In genomic region chr1:92831188-92832001, GRCm38 (mm10) we compare ENCODE assay signal across 8 mouse cellular contexts. TPM values are rescaled to one million over a fixed set of nuclear protein-coding genes. Genes with fewer than 3 reads are reported as not detected.
DNase-seq lines count a peak whose midpoint lies in the region; ATAC-seq and TF ChIP-seq lines count a peak whose summit lies in the region.

Gpc1 (plus strand) TSS chr1:92831645.

- H3K27me3 ChIP-seq in forebrain, embryonic 10.5 days (ENCODE audit: poor library complexity, severe bottlenecking) = peaks cover 33% of the 10 kb centered on the region
- peaks cover 85% of the 10 kb centered on the region for H3K27me3 ChIP-seq in heart, embryonic 13.5 days (replicated peaks)
- peaks cover 45% of the 10 kb centered on the region for H3K27me3 ChIP-seq in liver, embryonic 11.5 days (replicated peaks; ENCODE audit: control insufficient read depth, insufficient read depth, low read length)
- H3K27me3 ChIP-seq in stomach, embryonic 15.5 days (replicated peaks) = peaks cover 10% of the 10 kb centered on the region; the same call in 1 of the 2 replicates

- H3K4me3 ChIP-seq in bone marrow, adult 2 months (replicated peaks; ENCODE audit: control insufficient read depth, low read depth, low read length) = peak within 1 kb of the TSS; percentile 73
- H3K4me3 ChIP-seq in forebrain, embryonic 10.5 days = peak within 1 kb of the TSS; percentile 95
- H3K4me3 ChIP-seq in heart, embryonic 13.5 days = peak within 1 kb of the TSS; percentile 81
- H3K4me3 ChIP-seq in liver, embryonic 11.5 days (ENCODE audit: low read depth, low read length) = peak within 1 kb of the TSS; percentile 60
- peak within 1 kb of the TSS; percentile 75 for H3K4me3 ChIP-seq in stomach, embryonic 15.5 days (replicated peaks)

- H3K9ac ChIP-seq in heart, embryonic 13.5 days = peak within 1 kb of the TSS; percentile 89
- H3K9ac ChIP-seq in liver, embryonic 11.5 days (ENCODE audit: low read depth, low read length) = peak within 1 kb of the TSS; percentile 62
- H3K9ac ChIP-seq in stomach, embryonic 15.5 days = peak within 1 kb of the TSS; percentile 63

- DNase-seq in A20 (ENCODE audit: low read depth, low spot score) = peak; percentile 86
- peak; percentile 89 for DNase-seq in forebrain, embryonic 10.5 days (ENCODE audit: extremely low spot score, low spot score)
- peak; percentile 86 for DNase-seq in kidney, postnatal 10 days
- DNase-seq in liver, embryonic 11.5 days (ENCODE audit: low spot score) = peak; percentile 74
- peak; percentile 68 to 79 for DNase-seq in natural killer cell, adult 2 months (ENCODE audit: low spot score in 2 of 2)

- no peak for TF ChIP-seq POLR2A in bone marrow, adult 2 months (IDR thresholded peaks at IDR 0.05; ENCODE audit: borderline replicate concordance, control insufficient read depth, low read depth, low read length)

- H3K4me1 ChIP-seq in bone marrow, adult 2 months (ENCODE audit: control insufficient read depth, insufficient read depth, low read length) = peaks cover 2% of the 10 kb centered on the region; the same call in 1 of the 2 replicates
- peaks cover 50% of the 10 kb centered on the region for H3K4me1 ChIP-seq in forebrain, embryonic 10.5 days
- peaks cover 32% of the 10 kb centered on the region for H3K4me1 ChIP-seq in heart, embryonic 13.5 days
- H3K4me1 ChIP-seq in liver, embryonic 11.5 days (replicated peaks; ENCODE audit: control insufficient read depth, insufficient read depth, low read length) = peaks cover 7% of the 10 kb centered on the region; the same call in 1 of the 2 replicates
- peaks cover 23% of the 10 kb centered on the region for H3K4me1 ChIP-seq in stomach, embryonic 15.5 days

- peak within 1 kb of the TSS; percentile 75 for H3K4me2 ChIP-seq in heart, embryonic 13.5 days
- H3K4me2 ChIP-seq in liver, embryonic 11.5 days = peak within 1 kb of the TSS; percentile 79
- H3K4me2 ChIP-seq in stomach, embryonic 15.5 days = peak within 1 kb of the TSS; percentile 95

- TF ChIP-seq CTCF in bone marrow, adult 2 months (IDR thresholded peaks at IDR 0.05; ENCODE audit: control insufficient read depth, insufficient read depth, low read length) = no peak

- peak; percentile 55; the same call in 1 of the 2 replicates for ATAC-seq in heart, embryonic 13.5 days (ENCODE audit: extremely low read depth, insufficient number of reproducible peaks, low FRiP score, low TSS enrichment)
- peak; percentile 57 for ATAC-seq in liver, embryonic 11.5 days (replicated peaks; ENCODE audit: low FRiP score)
- peak; percentile 76 for ATAC-seq in stomach, embryonic 15.5 days (ENCODE audit: insufficient read depth, low FRiP score, low read depth)

- 2% methylated on average over 75 of the region's 99 CpGs for WGBS in bone marrow, adult 2 months
- WGBS in forebrain, embryonic 10.5 days = 1% methylated on average over 60 of the region's 99 CpGs
- under 1% methylated on average over 49 of the region's 99 CpGs for WGBS in heart, embryonic 13.5 days
- 2% methylated on average over 64 of the region's 99 CpGs for WGBS in liver, embryonic 11.5 days
- under 1% methylated on average over 54 of the region's 99 CpGs for whole genome bisulfite sequencing in stomach, embryonic 15.5 days

- H3K27ac ChIP-seq in bone marrow, adult 2 months (ENCODE audit: control insufficient read depth, insufficient read depth, low read depth, low read length, poor library complexity) = peak within 1 kb of the TSS; percentile 88
- peak within 1 kb of the TSS; percentile 99 for H3K27ac ChIP-seq in forebrain, embryonic 10.5 days
- peak within 1 kb of the TSS; percentile 83 for H3K27ac ChIP-seq in heart, embryonic 13.5 days (replicated peaks)
- peak within 1 kb of the TSS; percentile 48 for H3K27ac ChIP-seq in liver, embryonic 11.5 days (ENCODE audit: low read depth, low read length)
- peak within 1 kb of the TSS; percentile 91 for H3K27ac ChIP-seq in stomach, embryonic 15.5 days

- peaks cover 29% of the 10 kb centered on the region for H3K36me3 ChIP-seq in forebrain, embryonic 10.5 days (replicated peaks)
- peaks cover 7% of the 10 kb centered on the region for H3K36me3 ChIP-seq in heart, embryonic 13.5 days
- H3K36me3 ChIP-seq in liver, embryonic 11.5 days (ENCODE audit: control insufficient read depth, insufficient read depth, low read length) = no peaks in the 10 kb centered on the region
- no peaks in the 10 kb centered on the region for H3K36me3 ChIP-seq in stomach, embryonic 15.5 days

- H3K9me3 ChIP-seq in forebrain, embryonic 10.5 days = no peaks in the 10 kb centered on the region
- H3K9me3 ChIP-seq in heart, embryonic 13.5 days = no peaks in the 10 kb centered on the region
- H3K9me3 ChIP-seq in liver, embryonic 11.5 days (ENCODE audit: control insufficient read depth, low read length) = no peaks in the 10 kb centered on the region
- H3K9me3 ChIP-seq in stomach, embryonic 15.5 days = no peaks in the 10 kb centered on the region

RNA-seq across cellular contexts. Expression of gene Gpc1, which starts in this region (rescaled TPM):
- 9.3 and 21.8 TPM in 2 replicates for polyA plus RNA-seq in bone marrow, adult 2 months (2011; ENCODE audit: insufficient read depth, insufficient read length, low replicate concordance, missing spikeins)
- 95.2 and 99.2 TPM in 2 replicates for polyA plus RNA-seq in forebrain, embryonic 10.5 days (2016; fragmentation: Nextera tagmentation; extraction: Ambion mirVana)
- 53.1 and 61.5 TPM in 2 replicates for polyA plus RNA-seq in heart, embryonic 13.5 days (2015; fragmentation: Nextera tagmentation; extraction: Ambion mirVana)
- polyA plus RNA-seq in liver, embryonic 11.5 days (2014; fragmentation: Nextera tagmentation; extraction: Ambion mirVana) = 14.5 and 15.2 TPM in 2 replicates
- 48.7 TPM in 2 replicates for polyA plus RNA-seq in stomach, embryonic 15.5 days (2015; fragmentation: Nextera tagmentation; extraction: Ambion mirVana)

Comparison
In these comparisons a context has a peak if more than half of its experiments do, and no peak if none do; other contexts are left out.
1. Peak in every context shown above with its lines: DNase-seq, ATAC-seq, H3K4me3 ChIP-seq and H3K27ac ChIP-seq.
2. H3K27ac ChIP-seq: peak in every context shown above with its lines; median percentile 99 in forebrain, embryonic 10.5 days; 91 in stomach, embryonic 15.5 days; 88 in bone marrow, adult 2 months; 83 in heart, embryonic 13.5 days; 48 in liver, embryonic 11.5 days.